Mouse (Mus musculus) kidney, adult 2 months (tissue): ENCODE data around the gene Gm29049. TPM values are rescaled to one million over a fixed set of nuclear protein-coding genes. Genes with fewer than 3 reads are reported as not detected.
"Not testable (repeated sequence)": the region's sequence is repeated elsewhere in the genome, so short reads cannot be mapped to it uniquely, and the experiment has no call there.

Experiments
- DNase-seq: peaks from one replicate; pipeline ENCODE4 v3.0.0; 2021
- H3K27ac ChIP-seq: fragments of 200-500 bp; 2 replicates; pipeline ENCODE4 v1.5.1; 2012; ENCODE audit warnings: low read depth, low read length, control low read depth, inconsistent platforms; ENCODE audit not compliant: insufficient read depth
- H3K27me3 ChIP-seq: fragments of 200-500 bp; replicated peaks from 2 replicates; pipeline ENCODE4 v1.6.1; 2012; ENCODE audit warnings: mild to moderate bottlenecking, moderate library complexity, low read length, inconsistent platforms; ENCODE audit not compliant: control insufficient read depth, insufficient read depth
- H3K36me3 ChIP-seq: fragments of 200-500 bp; 2 replicates; pipeline ENCODE4 v1.6.1; 2012; ENCODE audit warnings: mild to moderate bottlenecking, moderate library complexity, low read length, inconsistent platforms; ENCODE audit not compliant: control insufficient read depth, insufficient read depth
- H3K4me1 ChIP-seq: fragments of 200-500 bp; 2 replicates; pipeline ENCODE4 v1.6.1; 2011; ENCODE audit warnings: low read length; ENCODE audit not compliant: control insufficient read depth, insufficient read depth
- H3K4me3 ChIP-seq: fragments of 200-500 bp; 2 replicates; pipeline ENCODE4 v1.5.1; 2011; ENCODE audit warnings: mild to moderate bottlenecking, low read depth, low read length, control low read depth; ENCODE audit not compliant: insufficient read depth
- WGBS: fragments of 180-500 bp; shearing (Covaris S2); methylation state at CpG from one replicate; pipeline ENCODE4 v1.1.7; 2018; 5-methylcytosine and 5-hydroxymethylcytosine counted together
- polyA plus RNA-seq: library from polyadenylated mRNA; depleted of rRNA; stranded (reverse); fragments of >200 nt; gene quantifications from 2 replicates; pipeline ENCODE4 v1.2.3, GENCODE M21; 2012; rRNA removed

Gm29049 gene
- not detected in 2 replicates for polyA plus RNA-seq

- not testable (repeated sequence) for H3K4me3 ChIP-seq, H3K27me3 ChIP-seq, H3K4me1 ChIP-seq, H3K27ac ChIP-seq, DNase-seq, H3K36me3 ChIP-seq
- WGBS, result 37% methylated on average over 2 of the region's 3 CpGs
Measured at GRCm38 (mm10) chrY:7997068-7997467, at the start of gene Gm29049. Gm29049 (minus strand) TSS chrY:7997168.

Other genes with a start within 250 kb of the Gm29049 start
- not detected in 2 replicates for gene Gm20825, start 74.3 kb upstream of the Gm29049 start, polyA plus RNA-seq